Mouse (Mus musculus): ENCODE results near the gene Mmp15.

- TF ChIP-seq POLR2A (IDR thresholded peaks at IDR 0.05; ENCODE audit: low read depth, low read length) (no peak), CTCF (conservative IDR thresholded peaks at IDR 0.05; ENCODE audit: insufficient read depth, insufficient read length, low read depth, low read length) (no peak)
Observed at GRCm38 (mm10) chr8:95315350-95315749, 36.7 kb upstream of the Mmp15 start.

Measured in kidney, adult 2 months (tissue).